Mouse (Mus musculus) embryonic facial prominence, embryonic 14.5 days (tissue): ENCODE measurements around the gene Pax3. TPM values are rescaled to one million over a fixed set of nuclear protein-coding genes. Genes with fewer than 3 reads are reported as not detected.

Experiments used
- ATAC-seq: fragments of 200-750 bp; cut with Nextera tagmentation; 2 replicates; pipeline ENCODE4 v1.8.0; 2017; ENCODE audit warnings: low read depth, moderate number of reproducible peaks, moderate TSS enrichment
- DNase-seq: peaks from one replicate; pipeline ENCODE4 v3.0.0-alpha.2; 2015; ENCODE audit warnings: low spot score
- H3K27ac ChIP-seq: fragments of 300-500 bp; sonication (generic); replicated peaks from 2 replicates; pipeline ENCODE4 v1.5.1; 2014; ENCODE audit warnings: low read depth, mild to moderate bottlenecking, low read length, moderate library complexity
- H3K27me3 ChIP-seq: fragments of 300-500 bp; sonication (generic); replicated peaks from 2 replicates; pipeline ENCODE4 v1.6.1; 2014; ENCODE audit warnings: low read length; ENCODE audit not compliant: control insufficient read depth, insufficient read depth
- H3K36me3 ChIP-seq: fragments of 300-500 bp; sonication (generic); 2 replicates; pipeline ENCODE4 v1.6.1; 2014; ENCODE audit warnings: low read length, mixed read lengths; ENCODE audit not compliant: control insufficient read depth, insufficient read depth
- H3K4me1 ChIP-seq: fragments of 300-500 bp; sonication (generic); 2 replicates; pipeline ENCODE4 v1.6.1; 2014; ENCODE audit warnings: antibody characterized with exemption, low read length; ENCODE audit not compliant: control insufficient read depth, insufficient read depth
- H3K4me2 ChIP-seq: fragments of 300-500 bp; sonication (generic); 2 replicates; pipeline ENCODE4 v1.6.1; 2014; ENCODE audit warnings: low read depth, mild to moderate bottlenecking, low read length, moderate library complexity, mixed read lengths
- H3K4me3 ChIP-seq: fragments of 300-500 bp; sonication (generic); 2 replicates; pipeline ENCODE4 v1.5.1; 2014; ENCODE audit warnings: low read depth, mild to moderate bottlenecking, low read length
- H3K9ac ChIP-seq: fragments of 300-500 bp; sonication (generic); 2 replicates; pipeline ENCODE4 v1.6.1; 2014; ENCODE audit warnings: low read depth, mild to moderate bottlenecking, low read length, moderate library complexity, mixed read lengths
- H3K9me3 ChIP-seq: fragments of 300-500 bp; sonication (generic); 2 replicates; pipeline ENCODE4 v1.6.1; 2016; ENCODE audit warnings: low read length; ENCODE audit not compliant: control insufficient read depth
- WGBS: fragments of 180-500 bp; shearing (Covaris S2); extraction: QIAGEN DNeasy Blood & Tissue Kit; methylation state at CpG from one replicate; pipeline ENCODE4 v1.1.7; 2014; 5-methylcytosine and 5-hydroxymethylcytosine counted together
- polyA plus RNA-seq: library from polyadenylated mRNA; unstranded; fragments of >200 nt; fragmentation: Nextera tagmentation; extraction: Ambion mirVana; gene quantifications from 2 replicates; pipeline ENCODE4 v1.2.1, GENCODE M21; 2014

Gene Pax3
- polyA plus RNA-seq, 1 experiment from 2014 or later: 9.4 TPM

- Histone ChIP-seq H3K36me3 (no peaks in the 10 kb centered on the region), H3K27me3 (peaks cover 40% of the 10 kb centered on the region), H3K27ac (no peak overlapping the region), H3K4me1 (peaks cover 28% of the 10 kb centered on the region; the same call in 1 of the 2 replicates), H3K4me2 (peak overlapping the region; percentile 17; the same call in 1 of the 2 replicates), H3K9me3 (no peaks in the 10 kb centered on the region), H3K9ac (no peak overlapping the region), H3K4me3 (no peak overlapping the region)
- 25% methylated on average over 1 of the region's 1 CpGs for WGBS
- DNase-seq (no peak), ATAC-seq (no peak)
Measured at GRCm38 (mm10) chr1:78171671-78172070, 25.3 kb downstream of the Pax3 start.

GRCm38 (mm10) chr1:78170771-78171170 is 26.2 kb downstream of the Pax3 start:
- WGBS: 30% methylated on average over 9 of the region's 9 CpGs
- peaks cover 48% of the 10 kb centered on the region for H3K27me3 ChIP-seq
- H3K4me3 ChIP-seq: no peak overlapping the region
- no peaks in the 10 kb centered on the region for H3K9me3 ChIP-seq
- H3K36me3 ChIP-seq: no peaks in the 10 kb centered on the region
- no peak for ATAC-seq
- no peak overlapping the region for H3K9ac ChIP-seq
- no peak for DNase-seq
- H3K27ac ChIP-seq: no peak overlapping the region; the same call in 1 of the 2 replicates
- H3K4me2 ChIP-seq: peak overlapping the region; percentile 14; the same call in 1 of the 2 replicates
- H3K4me1 ChIP-seq: peaks cover 25% of the 10 kb centered on the region; the same call in 1 of the 2 replicates

GRCm38 (mm10) chr1:78168796-78169195 is 28.1 kb downstream of the Pax3 start:
- WGBS: 45% methylated on average over 3 of the region's 3 CpGs
- peaks cover 19% of the 10 kb centered on the region; the same call in 1 of the 2 replicates for H3K4me1 ChIP-seq
- DNase-seq (no peak), ATAC-seq (no peak)
- H3K4me3 ChIP-seq: no peak overlapping the region
- H3K27me3 ChIP-seq: peaks cover 45% of the 10 kb centered on the region
- no peak overlapping the region for H3K27ac ChIP-seq
- no peak overlapping the region for H3K9ac ChIP-seq
- no peak overlapping the region for H3K4me2 ChIP-seq
- no peaks in the 10 kb centered on the region for H3K36me3 ChIP-seq
- H3K9me3 ChIP-seq: no peaks in the 10 kb centered on the region

GRCm38 (mm10) chr1:78167577-78168286 is 29.2 kb downstream of the Pax3 start:
- H3K9ac ChIP-seq: no peak overlapping the region
- H3K27me3 ChIP-seq: peaks cover 45% of the 10 kb centered on the region
- H3K36me3 ChIP-seq: no peaks in the 10 kb centered on the region
- no peaks in the 10 kb centered on the region for H3K9me3 ChIP-seq
- no peak for ATAC-seq
- no peak overlapping the region for H3K4me2 ChIP-seq
- H3K4me3 ChIP-seq: no peak overlapping the region
- no peak overlapping the region for H3K27ac ChIP-seq
- DNase-seq: no peak
- peaks cover 19% of the 10 kb centered on the region; the same call in 1 of the 2 replicates for H3K4me1 ChIP-seq
- 33% methylated on average over 18 of the region's 18 CpGs for WGBS

- ATAC-seq (no peak), DNase-seq (no peak)
- H3K27ac ChIP-seq: no peak overlapping the region
- H3K36me3 ChIP-seq: no peaks in the 10 kb centered on the region
- H3K9me3 ChIP-seq: no peaks in the 10 kb centered on the region
- H3K4me3 ChIP-seq: no peak overlapping the region
- no peak overlapping the region for H3K4me2 ChIP-seq
- 76% methylated on average over 5 of the region's 5 CpGs for WGBS
- H3K27me3 ChIP-seq: peaks cover 15% of the 10 kb centered on the region
- H3K9ac ChIP-seq: no peak overlapping the region
- H3K4me1 ChIP-seq: peaks cover 7% of the 10 kb centered on the region
Measured at GRCm38 (mm10) chr1:78161745-78162144, 35.2 kb downstream of the Pax3 start.

GRCm38 (mm10) chr1:78157930-78158329 is 39.0 kb downstream of the Pax3 start:
- H3K9ac ChIP-seq: no peak overlapping the region
- 0 out of 2 replicates have a peak overlapping the region, but pooled peaks have one; percentile 46 for H3K27ac ChIP-seq
- ATAC-seq (no peak), DNase-seq (peak; percentile 31)
- H3K4me3 ChIP-seq: no peak overlapping the region
- H3K9me3 ChIP-seq: no peaks in the 10 kb centered on the region
- H3K27me3 ChIP-seq: peaks cover 4% of the 10 kb centered on the region; the same call in 1 of the 2 replicates
- 25% methylated on average over 6 of the region's 6 CpGs for WGBS
- 0 out of 2 replicates have a peak overlapping the region, but pooled peaks have one; percentile 4 for H3K4me2 ChIP-seq
- H3K4me1 ChIP-seq: peaks cover 7% of the 10 kb centered on the region
- no peaks in the 10 kb centered on the region for H3K36me3 ChIP-seq

- peaks cover 7% of the 10 kb centered on the region; the same call in 1 of the 2 replicates for H3K27me3 ChIP-seq
Measured at GRCm38 (mm10) chr1:78155796-78156195, 41.1 kb downstream of the Pax3 start.

GRCm38 (mm10) chr1:78148011-78148623 is 48.8 kb downstream of the Pax3 start:
- Histone ChIP-seq H3K27ac (no peak overlapping the region), H3K4me3 (no peak overlapping the region), H3K36me3 (no peaks in the 10 kb centered on the region), H3K27me3 (peaks cover 15% of the 10 kb centered on the region), H3K9me3 (no peaks in the 10 kb centered on the region), H3K4me2 (no peak overlapping the region), H3K9ac (no peak overlapping the region), H3K4me1 (peaks cover under 1% of the 10 kb centered on the region; the same call in 1 of the 2 replicates)
- WGBS: 15% methylated on average over 2 of the region's 2 CpGs
- DNase-seq: peak; percentile 43
- no peak for ATAC-seq

More at GRCm38 (mm10) chr1:78155796-78156195, 41.1 kb downstream of the Pax3 start:
- Histone ChIP-seq H3K9me3 (no peaks in the 10 kb centered on the region), H3K4me1 (peaks cover 7% of the 10 kb centered on the region), H3K9ac (no peak overlapping the region), H3K27ac (no peak overlapping the region), H3K4me2 (no peak overlapping the region), H3K4me3 (no peak overlapping the region), H3K36me3 (no peaks in the 10 kb centered on the region)
- ATAC-seq (no peak), DNase-seq (no peak)
- WGBS: 83% methylated on average over 4 of the region's 4 CpGs
